Mouse (Mus musculus) kidney, adult 2 months (tissue): ENCODE measurements around the gene Mypop. TPM values are rescaled to one million over a fixed set of nuclear protein-coding genes. Genes with fewer than 3 reads are reported as not detected.

ENCODE experiments used
- DNase-seq: peaks from one replicate; pipeline ENCODE4 v3.0.0; 2021
- H3K27ac ChIP-seq: fragments of 200-500 bp; 2 replicates; pipeline ENCODE4 v1.5.1; 2012; ENCODE audit warnings: low read depth, low read length, control low read depth, inconsistent platforms; ENCODE audit not compliant: insufficient read depth
- H3K27me3 ChIP-seq: fragments of 200-500 bp; replicated peaks from 2 replicates; pipeline ENCODE4 v1.6.1; 2012; ENCODE audit warnings: mild to moderate bottlenecking, moderate library complexity, low read length, inconsistent platforms; ENCODE audit not compliant: control insufficient read depth, insufficient read depth
- H3K36me3 ChIP-seq: fragments of 200-500 bp; 2 replicates; pipeline ENCODE4 v1.6.1; 2012; ENCODE audit warnings: mild to moderate bottlenecking, moderate library complexity, low read length, inconsistent platforms; ENCODE audit not compliant: control insufficient read depth, insufficient read depth
- H3K4me1 ChIP-seq: fragments of 200-500 bp; 2 replicates; pipeline ENCODE4 v1.6.1; 2011; ENCODE audit warnings: low read length; ENCODE audit not compliant: control insufficient read depth, insufficient read depth
- H3K4me3 ChIP-seq: fragments of 200-500 bp; 2 replicates; pipeline ENCODE4 v1.5.1; 2011; ENCODE audit warnings: mild to moderate bottlenecking, low read depth, low read length, control low read depth; ENCODE audit not compliant: insufficient read depth
- CTCF ChIP-seq: fragments of 200-500 bp; conservative IDR thresholded peaks from 2 replicates; pipeline ENCODE4 v1.5.1; 2011; ENCODE audit warnings: low read depth, mild to moderate bottlenecking, control low read depth, low read length, moderate library complexity, mixed read lengths; ENCODE audit not compliant: insufficient read depth, insufficient read length
- POLR2A ChIP-seq: fragments of 200-500 bp; IDR thresholded peaks from one replicate; pipeline ENCODE4 v1.6.1; 2011; ENCODE audit warnings: low read depth, low read length, control low read depth
- WGBS: fragments of 180-500 bp; shearing (Covaris S2); methylation state at CpG from one replicate; pipeline ENCODE4 v1.1.7; 2018; 5-methylcytosine and 5-hydroxymethylcytosine counted together
- polyA plus RNA-seq: library from polyadenylated mRNA; depleted of rRNA; stranded (reverse); fragments of >200 nt; gene quantifications from 2 replicates; pipeline ENCODE4 v1.2.3, GENCODE M21; 2012; rRNA removed

Mypop gene
- polyA plus RNA-seq = 7.6 and 8.7 TPM in 2 replicates

DNA sequence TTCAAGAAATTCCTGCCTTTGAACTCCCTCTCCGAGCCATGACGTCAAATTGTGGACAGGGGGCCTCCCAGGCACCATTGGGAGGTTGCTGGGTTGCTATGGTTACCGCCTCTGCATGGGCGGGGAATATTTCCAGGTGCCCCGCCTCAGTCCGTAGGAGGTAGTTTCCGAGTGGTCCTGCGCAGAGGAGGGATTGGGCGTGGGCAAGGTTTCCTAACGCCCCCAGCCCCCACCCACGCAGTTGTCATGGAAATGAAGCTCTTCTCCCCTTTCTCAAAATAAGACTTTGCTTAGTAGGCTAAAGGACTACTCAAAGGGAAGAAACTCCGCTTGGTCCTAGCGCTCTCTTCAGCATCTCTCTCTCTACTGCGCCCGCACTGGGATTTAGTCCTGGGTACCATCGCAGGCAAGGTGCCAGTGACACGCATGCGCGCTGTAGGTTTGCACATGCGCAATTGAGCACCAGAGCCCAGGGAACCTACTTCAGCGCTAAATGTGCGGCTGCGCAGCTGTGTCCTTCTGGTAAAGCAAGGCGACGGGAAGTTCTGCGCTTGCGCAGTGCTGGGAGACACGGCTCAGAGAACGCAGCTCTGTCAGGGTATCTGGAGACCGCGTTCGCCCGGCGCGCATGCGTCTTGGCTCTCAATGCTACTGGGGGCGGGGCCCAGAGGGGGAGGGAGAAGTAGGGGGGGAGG lies at the start of gene Mypop:
TSS of gene Mypop (plus strand) at position 645 of the 695 bp plus-strand sequence.
- peak; percentile 100 for DNase-seq
- Histone ChIP-seq H3K27me3 (no peaks in the 10 kb centered on the region), H3K4me1 (peaks cover 3% of the 10 kb centered on the region; the same call in 1 of the 2 replicates), H3K27ac (peak within 1 kb of the TSS; percentile 61), H3K36me3 (no peaks in the 10 kb centered on the region), H3K4me3 (peak within 1 kb of the TSS; percentile 64)
- TF ChIP-seq CTCF = no peak
- TF ChIP-seq POLR2A = peak; percentile 23
- under 1% methylated on average over 37 of the region's 37 CpGs for WGBS

DNA sequence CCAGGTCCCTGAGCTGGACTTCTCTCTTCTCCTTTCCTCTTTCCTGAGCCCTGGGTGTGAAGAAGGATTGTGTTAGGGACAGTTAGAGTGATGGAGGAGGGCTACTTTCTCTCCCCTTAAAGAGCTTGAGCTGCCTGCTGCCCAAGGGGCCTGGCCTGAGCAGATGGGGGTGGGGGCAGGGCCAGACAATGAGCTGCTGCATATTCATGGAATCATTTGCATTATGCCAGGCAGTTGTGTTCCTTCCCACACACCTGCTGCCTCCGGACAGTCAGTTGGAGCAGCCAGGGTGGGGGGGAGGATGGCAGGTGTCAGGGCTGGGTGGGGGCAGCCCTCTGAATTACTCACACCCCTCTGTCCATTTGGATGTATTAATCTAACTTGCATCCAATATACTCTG lies 48.7 kb upstream of the Mypop start:
- Histone ChIP-seq H3K4me3 (no peak overlapping the region), H3K4me1 (no peaks in the 10 kb centered on the region), H3K27me3 (no peaks in the 10 kb centered on the region), H3K36me3 (no peaks in the 10 kb centered on the region), H3K27ac (no peak overlapping the region)
- no peak for DNase-seq
- TF ChIP-seq POLR2A (no peak), CTCF (no peak)
- 17% methylated on average over 1 of the region's 1 CpGs for WGBS

DNA sequence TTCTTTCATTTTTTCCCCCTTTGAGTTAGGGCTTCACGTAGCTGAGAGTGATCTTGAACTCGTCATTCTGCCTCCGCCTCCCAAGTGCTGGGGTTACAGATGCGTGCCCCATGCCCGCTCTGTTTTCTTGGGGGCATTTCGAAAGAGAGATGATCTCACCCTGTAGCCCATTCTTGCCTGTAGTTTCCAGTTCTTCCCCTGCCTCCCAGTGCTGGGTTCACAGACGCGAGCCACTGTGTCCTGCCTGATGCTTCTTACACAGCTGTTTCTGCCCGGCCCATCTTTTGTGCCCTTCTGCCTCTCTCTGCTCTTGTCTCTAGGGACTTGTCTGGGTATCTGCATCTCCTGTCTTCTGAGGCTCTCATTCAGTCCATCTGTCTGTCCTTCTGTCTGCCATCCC lies 48.2 kb upstream of the Mypop start:
- H3K27me3 ChIP-seq = no peaks in the 10 kb centered on the region
- WGBS = 59% methylated on average over 9 of the region's 9 CpGs
- no peaks in the 10 kb centered on the region for H3K4me1 ChIP-seq
- TF ChIP-seq POLR2A (no peak), CTCF (no peak)
- no peak overlapping the region for H3K27ac ChIP-seq
- H3K36me3 ChIP-seq = no peaks in the 10 kb centered on the region
- DNase-seq = no peak
- no peak overlapping the region for H3K4me3 ChIP-seq

DNA sequence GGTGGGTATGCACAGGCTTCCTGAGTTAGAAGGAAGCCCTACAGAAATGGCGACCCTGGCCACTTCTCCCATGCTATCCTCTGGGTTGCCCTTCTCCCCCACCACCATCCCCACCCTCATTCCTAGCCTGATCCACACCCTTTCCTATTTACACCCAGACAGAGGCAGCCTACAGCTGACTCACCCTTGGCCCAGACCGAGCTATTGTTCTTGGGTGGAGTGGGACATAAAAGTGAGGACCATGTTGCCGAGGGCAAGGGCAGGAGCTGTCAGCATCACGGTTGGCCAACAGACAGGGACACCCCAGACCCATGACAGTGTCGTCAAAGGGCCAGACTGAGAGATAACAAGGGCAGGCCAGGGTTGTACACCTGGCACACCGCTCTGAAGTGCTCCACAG lies 42.9 kb upstream of the Mypop start:
- Histone ChIP-seq H3K27ac (peak overlapping the region; percentile 86), H3K4me3 (no peak overlapping the region), H3K36me3 (no peaks in the 10 kb centered on the region), H3K4me1 (no peaks in the 10 kb centered on the region), H3K27me3 (no peaks in the 10 kb centered on the region)
- WGBS = 62% methylated on average over 6 of the region's 6 CpGs
- TF ChIP-seq POLR2A (no peak), CTCF (no peak)
- DNase-seq = peak; percentile 85

DNA sequence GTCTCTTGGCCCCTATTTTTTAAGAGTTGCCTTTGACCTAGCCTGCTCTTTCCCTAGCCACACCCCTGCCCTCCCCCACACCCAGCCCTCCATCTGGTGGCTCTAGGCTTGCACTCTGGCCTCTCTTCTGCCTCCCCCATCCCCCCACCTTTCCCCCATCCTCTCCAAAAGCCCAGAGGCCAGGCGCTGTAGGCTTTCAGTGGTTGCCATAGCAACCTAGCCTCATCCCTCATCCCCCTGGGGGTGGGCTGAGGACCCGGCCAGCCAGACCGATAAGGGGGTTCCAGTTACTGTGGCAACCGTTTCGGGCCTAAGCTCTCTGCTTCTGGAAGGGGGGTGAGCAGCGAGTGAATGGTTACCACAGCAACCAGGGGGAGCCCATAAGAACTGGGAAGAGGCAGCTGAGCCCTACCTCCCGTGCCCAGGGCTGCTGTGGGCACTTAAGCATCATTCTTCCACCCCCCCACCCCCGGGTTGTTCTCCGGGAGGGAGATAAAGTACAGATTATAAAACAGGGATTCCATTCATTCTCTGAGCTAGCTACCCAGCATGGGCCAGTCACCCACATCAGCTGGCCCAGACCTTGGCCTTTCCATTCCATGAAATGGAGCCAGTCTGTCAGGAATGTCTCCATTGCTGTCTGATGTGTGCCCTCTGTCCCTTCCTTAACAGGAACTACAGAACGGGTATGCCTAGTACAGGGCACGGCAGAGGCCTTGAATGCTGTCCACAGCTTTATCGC lies 41.1 kb upstream of the Mypop start:
- H3K27ac ChIP-seq = no peak overlapping the region; the same call in 1 of the 2 replicates
- TF ChIP-seq POLR2A = no peak
- TF ChIP-seq CTCF = no peak
- H3K36me3 ChIP-seq = no peaks in the 10 kb centered on the region
- no peaks in the 10 kb centered on the region for H3K27me3 ChIP-seq
- H3K4me1 ChIP-seq = no peaks in the 10 kb centered on the region
- no peak overlapping the region for H3K4me3 ChIP-seq
- 37% methylated on average over 12 of the region's 12 CpGs for WGBS
- DNase-seq = no peak

DNA sequence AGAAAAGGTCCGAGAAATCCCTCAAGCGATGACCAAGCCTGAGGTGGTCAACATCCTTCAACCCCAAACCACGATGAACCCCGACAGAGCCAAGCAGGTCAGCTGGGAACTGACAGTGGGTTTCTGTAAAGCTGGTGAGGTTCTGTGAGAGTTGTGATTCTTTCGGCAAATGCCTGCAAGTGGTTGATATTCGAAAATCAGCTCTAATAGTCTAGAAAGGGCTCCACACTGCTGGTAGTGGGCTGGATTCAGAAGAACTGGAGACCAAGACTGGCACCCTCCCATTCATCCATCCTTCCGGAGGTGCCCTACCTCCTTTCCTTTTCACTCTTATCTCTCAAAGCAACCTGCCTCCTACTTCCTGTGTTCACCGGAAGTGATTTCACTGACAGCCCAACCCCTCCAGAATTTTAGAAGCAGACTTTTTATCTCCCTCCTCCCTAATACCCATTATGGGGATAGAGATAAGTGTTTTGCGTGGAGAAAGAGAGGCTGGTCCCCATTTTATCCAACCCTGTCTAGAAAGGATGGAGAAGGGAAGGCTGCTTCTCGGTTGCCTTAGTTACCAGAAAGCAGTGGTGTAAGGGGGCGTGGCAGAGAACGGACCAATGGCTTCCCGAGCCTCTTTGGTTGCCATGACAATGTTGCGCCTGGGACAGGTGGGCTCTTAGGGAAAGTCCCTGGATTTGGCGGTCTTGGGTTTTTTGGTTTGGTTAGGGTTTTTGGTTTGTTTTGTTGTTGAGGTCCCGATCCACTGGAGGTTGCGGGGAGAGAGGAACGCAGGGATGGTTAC lies 40.3 kb upstream of the Mypop start:
- H3K4me1 ChIP-seq = no peaks in the 10 kb centered on the region
- DNase-seq = no peak
- H3K27ac ChIP-seq = no peak overlapping the region; the same call in 1 of the 2 replicates
- 29% methylated on average over 18 of the region's 18 CpGs for WGBS
- no peak for TF ChIP-seq POLR2A
- TF ChIP-seq CTCF = no peak
- no peak overlapping the region for H3K4me3 ChIP-seq
- no peaks in the 10 kb centered on the region for H3K27me3 ChIP-seq
- no peaks in the 10 kb centered on the region for H3K36me3 ChIP-seq

DNA sequence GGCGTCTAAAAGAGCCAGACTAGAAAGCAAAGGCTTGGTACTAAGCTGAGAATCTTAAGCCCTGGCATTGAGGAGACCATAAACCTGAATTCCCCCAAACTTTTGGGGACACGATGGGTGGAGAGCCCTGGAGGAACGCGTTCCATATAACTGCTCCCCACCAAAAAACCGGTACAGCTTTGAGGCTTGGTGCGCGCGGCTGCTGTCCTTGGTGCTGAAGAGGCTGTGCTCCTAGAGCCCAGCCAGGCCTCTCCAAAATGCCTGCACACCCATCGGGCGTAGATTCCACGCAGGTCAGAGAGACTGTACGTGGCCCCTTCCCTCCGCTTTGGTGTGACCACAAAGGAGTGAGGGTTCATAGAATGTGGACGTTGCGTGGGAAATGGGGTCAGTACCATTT lies 39.6 kb upstream of the Mypop start:
- H3K4me1 ChIP-seq = no peaks in the 10 kb centered on the region
- H3K27me3 ChIP-seq = no peaks in the 10 kb centered on the region
- H3K36me3 ChIP-seq = no peaks in the 10 kb centered on the region
- H3K27ac ChIP-seq = no peak overlapping the region
- no peak for DNase-seq
- H3K4me3 ChIP-seq = no peak overlapping the region
- TF ChIP-seq CTCF (no peak), POLR2A (no peak)
- WGBS = 21% methylated on average over 15 of the region's 15 CpGs
